Mouse (Mus musculus): ENCODE measurements at regions not wholly inside any gene's neighbourhood (a gene's known extent, or its start where the extent isn't known, plus 50 kb on each side); places are given as distances from the start of the nearest gene placed in this dataset.

DNA sequence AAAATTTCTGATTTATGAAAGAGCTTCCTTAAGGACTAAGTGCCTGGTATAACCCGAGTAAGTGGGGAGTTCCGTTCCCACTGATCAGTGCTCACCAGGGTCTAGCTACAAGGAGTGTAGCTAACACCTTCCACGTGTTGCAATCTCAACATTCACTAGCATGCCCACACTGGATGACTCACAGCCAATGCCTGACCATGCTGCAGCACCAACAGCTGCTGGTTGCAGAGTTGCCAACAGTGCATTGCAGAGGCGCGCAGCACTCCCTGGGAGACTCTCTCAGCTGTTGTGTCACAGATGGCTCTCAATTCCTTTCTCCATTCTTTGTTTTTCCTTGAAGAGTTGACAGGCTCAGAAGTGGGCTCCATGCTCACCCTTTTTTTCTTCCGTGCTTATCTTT lies 787.5 kb upstream of the Tenm3 start:
- H3K9me3 ChIP-seq (ENCODE audit: low read length): no peaks in the 10 kb centered on the region
- H3K4me3 ChIP-seq (ENCODE audit: low read depth, low read length): no peak overlapping the region
- TF ChIP-seq CTCF (IDR thresholded peaks at IDR 0.05): no peak
- H3K27me3 ChIP-seq (ENCODE audit: insufficient read depth, low read length): no peaks in the 10 kb centered on the region
- no peak overlapping the region for H3K27ac ChIP-seq (ENCODE audit: low read depth, low read length)
- no peaks in the 10 kb centered on the region for H3K36me3 ChIP-seq (ENCODE audit: insufficient read depth, low read length)
- WGBS: 77% methylated on average over 6 of the region's 6 CpGs
- no peak overlapping the region for H3K4me2 ChIP-seq (ENCODE audit: low read depth, low read length, poor library complexity, severe bottlenecking)
- no peaks in the 10 kb centered on the region; the same call in 1 of the 2 replicates for H3K4me1 ChIP-seq (ENCODE audit: insufficient read depth, low read length)
- peak; percentile 25 for DNase-seq (ENCODE audit: low spot score)
- ATAC-seq (ENCODE audit: low FRiP score): 0 out of 2 replicates have a peak, but pooled peaks have one; percentile 31
- no peak overlapping the region for H3K9ac ChIP-seq (replicated peaks; ENCODE audit: low read length, poor library complexity, severe bottlenecking)

GRCm38 (mm10) chr8:49627966-49628495 lies 784.3 kb upstream of the Tenm3 start:
- no peak for TF ChIP-seq CTCF (IDR thresholded peaks at IDR 0.05)
- no peak overlapping the region for H3K27ac ChIP-seq (ENCODE audit: low read depth, low read length)
- no peak overlapping the region for H3K4me2 ChIP-seq (ENCODE audit: low read depth, low read length, poor library complexity, severe bottlenecking)
- no peaks in the 10 kb centered on the region for H3K27me3 ChIP-seq (ENCODE audit: insufficient read depth, low read length)
- 18% methylated on average over 10 of the region's 10 CpGs for WGBS
- H3K36me3 ChIP-seq (ENCODE audit: insufficient read depth, low read length): no peaks in the 10 kb centered on the region
- ATAC-seq (ENCODE audit: low FRiP score) (no peak), DNase-seq (ENCODE audit: low spot score) (peak; percentile 19)
- H3K9ac ChIP-seq (replicated peaks; ENCODE audit: low read length, poor library complexity, severe bottlenecking): no peak overlapping the region
- no peaks in the 10 kb centered on the region; the same call in 1 of the 2 replicates for H3K4me1 ChIP-seq (ENCODE audit: insufficient read depth, low read length)
- H3K4me3 ChIP-seq (ENCODE audit: low read depth, low read length): no peak overlapping the region
- H3K9me3 ChIP-seq (ENCODE audit: low read length): no peaks in the 10 kb centered on the region

DNA sequence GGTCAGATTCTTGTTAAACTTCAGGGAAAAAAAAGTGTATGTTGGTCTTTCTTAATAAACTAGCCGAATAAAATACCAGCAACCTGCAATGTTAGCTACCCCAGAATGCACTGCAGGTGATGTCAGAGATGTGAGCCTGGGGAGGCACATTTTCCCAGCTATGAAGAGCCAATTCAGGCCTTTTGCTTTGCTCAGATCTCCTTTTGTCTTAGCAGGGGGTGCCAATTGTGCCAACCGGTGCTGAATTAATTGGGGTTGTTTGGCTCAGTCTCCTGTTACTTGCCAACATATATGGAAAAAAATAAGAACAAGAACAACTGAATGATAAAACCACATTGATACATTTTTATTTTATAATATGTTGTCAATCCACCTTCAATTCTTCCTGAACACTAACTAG lies 751.8 kb upstream of the Tenm3 start:
- H3K36me3 ChIP-seq (ENCODE audit: insufficient read depth, low read length): no peaks in the 10 kb centered on the region
- WGBS: 43% methylated on average over 2 of the region's 2 CpGs
- H3K4me3 ChIP-seq (ENCODE audit: low read depth, low read length): no peak overlapping the region
- no peak overlapping the region for H3K4me2 ChIP-seq (ENCODE audit: low read depth, low read length, poor library complexity, severe bottlenecking)
- H3K9me3 ChIP-seq (ENCODE audit: low read length): no peaks in the 10 kb centered on the region
- H3K9ac ChIP-seq (replicated peaks; ENCODE audit: low read length, poor library complexity, severe bottlenecking): no peak overlapping the region
- H3K27me3 ChIP-seq (ENCODE audit: insufficient read depth, low read length): no peaks in the 10 kb centered on the region
- TF ChIP-seq CTCF (IDR thresholded peaks at IDR 0.05): no peak
- no peak overlapping the region for H3K27ac ChIP-seq (ENCODE audit: low read depth, low read length)
- DNase-seq (ENCODE audit: low spot score) (peak; percentile 36), ATAC-seq (ENCODE audit: low FRiP score) (no peak)
- no peaks in the 10 kb centered on the region for H3K4me1 ChIP-seq (ENCODE audit: insufficient read depth, low read length)

DNA sequence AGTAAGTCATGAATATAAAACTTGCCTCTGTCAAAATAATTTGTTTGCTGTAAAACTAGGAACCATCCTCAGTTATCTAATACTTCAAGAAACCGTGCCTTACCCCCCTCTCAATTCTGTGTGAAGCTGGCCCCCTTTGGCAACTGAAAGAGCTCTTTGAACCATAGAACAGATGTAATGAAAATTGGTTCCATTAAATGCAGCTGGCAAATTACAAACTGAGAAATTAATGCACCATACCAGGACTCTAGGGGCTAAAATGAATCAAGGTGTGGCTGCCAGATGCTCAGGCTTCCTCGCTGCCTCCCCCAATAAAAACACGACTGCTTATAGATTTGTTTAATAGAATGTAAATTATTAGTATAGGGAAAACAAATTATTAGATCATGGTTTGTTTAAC lies 723.7 kb upstream of the Tenm3 start:
- Histone ChIP-seq H3K36me3 (ENCODE audit: insufficient read depth, low read length) (no peaks in the 10 kb centered on the region), H3K27me3 (ENCODE audit: insufficient read depth, low read length) (no peaks in the 10 kb centered on the region), H3K4me1 (ENCODE audit: insufficient read depth, low read length) (no peaks in the 10 kb centered on the region), H3K9me3 (ENCODE audit: low read length) (no peaks in the 10 kb centered on the region), H3K4me2 (ENCODE audit: low read depth, low read length, poor library complexity, severe bottlenecking) (no peak overlapping the region), H3K27ac (ENCODE audit: low read depth, low read length) (no peak overlapping the region), H3K9ac (replicated peaks; ENCODE audit: low read length, poor library complexity, severe bottlenecking) (no peak overlapping the region), H3K4me3 (ENCODE audit: low read depth, low read length) (no peak overlapping the region)
- TF ChIP-seq CTCF (IDR thresholded peaks at IDR 0.05): no peak
- ATAC-seq (ENCODE audit: low FRiP score) (no peak), DNase-seq (ENCODE audit: low spot score) (no peak)
- WGBS: 58% methylated on average over 3 of the region's 3 CpGs

- Histone ChIP-seq H3K4me1 (ENCODE audit: insufficient read depth, low read length) (no peaks in the 10 kb centered on the region), H3K9ac (replicated peaks; ENCODE audit: low read length, poor library complexity, severe bottlenecking) (no peak overlapping the region), H3K27me3 (ENCODE audit: insufficient read depth, low read length) (no peaks in the 10 kb centered on the region), H3K9me3 (ENCODE audit: low read length) (no peaks in the 10 kb centered on the region), H3K4me2 (ENCODE audit: low read depth, low read length, poor library complexity, severe bottlenecking) (no peak overlapping the region), H3K36me3 (ENCODE audit: insufficient read depth, low read length) (no peaks in the 10 kb centered on the region), H3K4me3 (ENCODE audit: low read depth, low read length) (no peak overlapping the region), H3K27ac (ENCODE audit: low read depth, low read length) (no peak overlapping the region)
- 87% methylated on average over 5 of the region's 5 CpGs for WGBS
- ATAC-seq (ENCODE audit: low FRiP score) (no peak), DNase-seq (ENCODE audit: low spot score) (no peak)
- TF ChIP-seq CTCF (IDR thresholded peaks at IDR 0.05): no peak
Observed at GRCm38 (mm10) chr8:49563499-49564279, 719.9 kb upstream of the Tenm3 start.

DNA sequence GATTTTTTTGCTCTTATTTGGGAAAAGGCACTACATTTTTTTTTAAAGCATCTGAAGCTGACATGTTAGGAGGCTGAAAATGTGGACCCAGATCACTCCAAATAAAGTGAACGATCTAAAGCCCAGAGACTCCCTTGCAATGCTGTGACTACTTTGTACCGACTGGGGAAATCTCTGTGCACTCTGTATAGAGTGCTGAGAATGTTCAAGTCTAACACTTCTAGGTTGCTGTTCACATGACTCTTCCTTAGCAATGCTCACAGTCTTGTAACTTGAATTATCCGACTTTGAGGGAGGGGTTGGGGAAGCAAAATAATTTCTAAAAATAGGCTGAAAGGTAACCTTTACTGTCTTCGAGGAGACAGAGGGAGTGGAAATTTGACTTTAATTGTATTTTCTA lies 719.2 kb upstream of the Tenm3 start:
- H3K27me3 ChIP-seq (ENCODE audit: insufficient read depth, low read length): no peaks in the 10 kb centered on the region
- H3K9ac ChIP-seq (replicated peaks; ENCODE audit: low read length, poor library complexity, severe bottlenecking): no peak overlapping the region
- no peak for TF ChIP-seq CTCF (IDR thresholded peaks at IDR 0.05)
- 75% methylated on average over 4 of the region's 4 CpGs for WGBS
- no peaks in the 10 kb centered on the region for H3K4me1 ChIP-seq (ENCODE audit: insufficient read depth, low read length)
- no peaks in the 10 kb centered on the region for H3K36me3 ChIP-seq (ENCODE audit: insufficient read depth, low read length)
- H3K9me3 ChIP-seq (ENCODE audit: low read length): no peaks in the 10 kb centered on the region
- no peak for ATAC-seq (ENCODE audit: low FRiP score)
- H3K4me2 ChIP-seq (ENCODE audit: low read depth, low read length, poor library complexity, severe bottlenecking): no peak overlapping the region
- no peak for DNase-seq (ENCODE audit: low spot score)
- no peak overlapping the region for H3K4me3 ChIP-seq (ENCODE audit: low read depth, low read length)
- H3K27ac ChIP-seq (ENCODE audit: low read depth, low read length): no peak overlapping the region
